Mouse (Mus musculus) hematopoietic stem cell, adult 5-6 weeks (primary cell): ENCODE data around the gene Speg. TPM values are rescaled to one million over a fixed set of nuclear protein-coding genes. Genes with fewer than 3 reads are reported as not detected.

Source experiments
- ATAC-seq, 2 experiments: fragments of 125-278 bp in 1 of 2; replicated peaks in 1 of 2; 2 replicates each; pipeline ENCODE4 v1.8.0; 2016 to 2017; ENCODE audit warnings: inconsistent platforms in 2 of 2, mild to moderate bottlenecking in 2 of 2, moderate number of reproducible peaks in 2 of 2, low read depth in 1 of 2, moderate TSS enrichment in 1 of 2; ENCODE audit not compliant: low FRiP score in 2 of 2, poor library complexity in 2 of 2, severe bottlenecking in 2 of 2, insufficient read depth in 1 of 2, low TSS enrichment in 1 of 2
- total RNA-seq: library from RNA; stranded (forward); fragments of 172-1452, 232-1000 nt; gene quantifications from 2 replicates; pipeline ENCODE4 v1.2.3, GENCODE M21; 2017

Speg gene
- total RNA-seq, 1 experiment from 2014 or later, result 2.4 TPM

- ATAC-seq, result no peak
Measured at GRCm38 (mm10) chr1:75462636-75463035, 87.5 kb downstream of the Speg start.

GRCm38 (mm10) chr1:75463652-75464204 lies 88.6 kb downstream of the Speg start:
- ATAC-seq, result no peak

GRCm38 (mm10) chr1:75467215-75467927 lies 92.3 kb downstream of the Speg start:
- ATAC-seq, result peak; percentile 62 to 71

GRCm38 (mm10) chr1:75469287-75469825 lies 94.3 kb downstream of the Speg start:
- ATAC-seq, result no peak

- ATAC-seq, result no peak
Measured at GRCm38 (mm10) chr1:75476441-75476840, 101.3 kb downstream of the Speg start.

GRCm38 (mm10) chr1:75477264-75477965 lies 102.3 kb downstream of the Speg start:
- ATAC-seq, result peak; percentile 50 to 54; a peak in 3 of 4 replicates

GRCm38 (mm10) chr1:75477966-75478290 lies 102.8 kb downstream of the Speg start:
- ATAC-seq, result no peak

- ATAC-seq, result no peak
Measured at GRCm38 (mm10) chr1:75478497-75478896, 103.4 kb downstream of the Speg start.

- peak; percentile 68 to 79 for ATAC-seq
Measured at GRCm38 (mm10) chr1:75478916-75479634, 104.0 kb downstream of the Speg start, which contains the start of the genes Chpf and Tmem198. Gene Chpf (minus strand): TSS chr1:75479307. Gene Tmem198 (plus strand): TSS chr1:75479532.

GRCm38 (mm10) chr1:75479635-75479989 lies 104.5 kb downstream of the Speg start:
- no peak for ATAC-seq

- no peak for ATAC-seq
Measured at GRCm38 (mm10) chr1:75480036-75480435, 104.9 kb downstream of the Speg start.

- no peak for ATAC-seq
Measured at GRCm38 (mm10) chr1:75480735-75481134, 105.6 kb downstream of the Speg start.

Other genes starting within 250 kb of the Speg start
- gene Slc23a3, start 241.4 kb upstream of the Speg start, total RNA-seq, result not detected in 2 replicates
- 37.5 and 44.3 TPM in 2 replicates for gene Cnppd1, start 232.6 kb upstream of the Speg start, total RNA-seq
- gene Retreg2, start 232.5 kb upstream of the Speg start, total RNA-seq, result 43.2 and 60.9 TPM in 2 replicates
- gene Zfand2b, start 206.7 kb upstream of the Speg start, total RNA-seq, result 38.0 and 43.7 TPM in 2 replicates
- gene Abcb6, start 194.9 kb upstream of the Speg start, total RNA-seq, result 3.4 and 6.2 TPM in 2 replicates
- 33.5 and 34.6 TPM in 2 replicates for gene Ankzf1, start 183.1 kb upstream of the Speg start, total RNA-seq
- 7.5 and 11.1 TPM in 2 replicates for gene Atg9a, start 183.1 kb upstream of the Speg start, total RNA-seq
- 13.3 and 23.6 TPM in 2 replicates for gene Glb1l, start 164.5 kb upstream of the Speg start, total RNA-seq
- 79.1 and 86.0 TPM in 2 replicates for gene Stk16, start 164.5 kb upstream of the Speg start, total RNA-seq
- gene Tuba4a, start 155.4 kb upstream of the Speg start, total RNA-seq, result 133 and 166 TPM in 2 replicates
- gene A630095N17Rik, start 143.2 kb upstream of the Speg start, total RNA-seq, result 2.6 TPM in 1 of 2 replicates, not detected in the other
- 12.5 and 15.4 TPM in 2 replicates for gene Dnajb2, start 138.9 kb upstream of the Speg start, total RNA-seq
- not detected in 2 replicates for gene Ptprn, start 110.8 kb upstream of the Speg start, total RNA-seq
- gene Resp18, start 96.9 kb upstream of the Speg start, total RNA-seq, result not detected in 2 replicates
- gene Dnpep, start 57.3 kb upstream of the Speg start, total RNA-seq, result 39.8 and 43.1 TPM in 2 replicates
- gene Des, start 15.0 kb upstream of the Speg start, total RNA-seq, result not detected in 2 replicates
- gene Gmppa, start 60.6 kb downstream of the Speg start, total RNA-seq, result 70.0 and 84.8 TPM in 2 replicates
- gene Asic4, start 75.1 kb downstream of the Speg start, total RNA-seq, result not detected in 2 replicates
- 0.10 and 2.1 TPM in 2 replicates for gene Chpf, start 104.0 kb downstream of the Speg start, total RNA-seq
- not detected in 2 replicates for gene Tmem198, start 104.2 kb downstream of the Speg start, total RNA-seq
- gene Obsl1, start 131.2 kb downstream of the Speg start, total RNA-seq, result 9.7 and 11.3 TPM in 2 replicates
- gene Inha, start 131.8 kb downstream of the Speg start, total RNA-seq, result 1.2 and 1.6 TPM in 2 replicates
- 17.9 and 21.6 TPM in 2 replicates for gene Stk11ip, start 146.2 kb downstream of the Speg start, total RNA-seq
- gene Slc4a3, start 171.0 kb downstream of the Speg start, total RNA-seq, result 0.20 and 0.38 TPM in 2 replicates